Mouse (Mus musculus): ENCODE measurements around the gene Ywhag. TPM values are rescaled to one million over a fixed set of nuclear protein-coding genes. Genes with fewer than 3 reads are reported as not detected.

Gene Ywhag
- polyA plus RNA-seq, 1 experiment from 2014 or later: 144 TPM

- no peak overlapping the region for H3K27ac ChIP-seq (ENCODE audit: low read length)
- H3K4me1 ChIP-seq (ENCODE audit: control insufficient read depth, insufficient read depth, low read length): peaks cover 8% of the 10 kb centered on the region
- H3K4me3 ChIP-seq (ENCODE audit: low read length): no peak overlapping the region
- H3K36me3 ChIP-seq (ENCODE audit: control insufficient read depth, insufficient read depth, low read length): no peaks in the 10 kb centered on the region
- H3K9ac ChIP-seq (ENCODE audit: low read depth, low read length): no peak overlapping the region
- ATAC-seq: no peak
- no peak overlapping the region for H3K4me2 ChIP-seq (ENCODE audit: low read depth, low read length)
- 84% methylated on average over 3 of the region's 3 CpGs for whole genome bisulfite sequencing
- no peaks in the 10 kb centered on the region for H3K27me3 ChIP-seq (replicated peaks; ENCODE audit: control insufficient read depth, insufficient read depth, low read length)
- H3K9me3 ChIP-seq (ENCODE audit: control insufficient read depth, low read length): no peaks in the 10 kb centered on the region
Measured at GRCm38 (mm10) chr5:135900701-135901100, 33.7 kb downstream of the Ywhag start.

GRCm38 (mm10) chr5:135899833-135900232, 34.6 kb downstream of the Ywhag start:
- 57% methylated on average over 4 of the region's 4 CpGs for WGBS
- H3K4me3 ChIP-seq (ENCODE audit: low read length): no peak overlapping the region
- no peaks in the 10 kb centered on the region for H3K9me3 ChIP-seq (ENCODE audit: control insufficient read depth, low read length)
- H3K4me1 ChIP-seq (ENCODE audit: control insufficient read depth, insufficient read depth, low read length): peaks cover 8% of the 10 kb centered on the region
- H3K27ac ChIP-seq (ENCODE audit: low read length): no peak overlapping the region
- H3K27me3 ChIP-seq (replicated peaks; ENCODE audit: control insufficient read depth, insufficient read depth, low read length): no peaks in the 10 kb centered on the region
- no peaks in the 10 kb centered on the region for H3K36me3 ChIP-seq (ENCODE audit: control insufficient read depth, insufficient read depth, low read length)
- H3K9ac ChIP-seq (ENCODE audit: low read depth, low read length): no peak overlapping the region
- ATAC-seq: no peak
- no peak overlapping the region for H3K4me2 ChIP-seq (ENCODE audit: low read depth, low read length)

DNA sequence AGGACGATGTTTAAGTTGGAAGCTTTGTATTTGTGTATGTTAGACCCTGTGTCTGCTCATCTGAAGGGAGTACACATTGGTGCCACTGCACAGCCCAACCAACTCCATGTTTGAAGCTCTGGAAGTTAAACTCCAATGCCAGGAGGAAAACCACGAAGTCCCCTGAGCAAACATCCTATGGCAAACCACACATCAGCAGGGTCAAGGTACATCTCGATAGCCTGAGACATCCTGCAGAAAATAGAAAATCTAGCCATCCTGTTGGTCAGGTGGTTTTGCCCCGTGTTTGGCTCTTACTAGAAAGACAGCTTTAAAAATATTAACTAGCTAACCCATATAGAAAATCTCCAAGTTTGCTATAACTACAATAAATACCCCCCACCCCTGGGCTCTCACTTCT, 35.4 kb downstream of the Ywhag start:
- WGBS: 54% methylated on average over 4 of the region's 4 CpGs
- H3K4me1 ChIP-seq (ENCODE audit: control insufficient read depth, insufficient read depth, low read length): peaks cover 8% of the 10 kb centered on the region
- no peak for ATAC-seq
- no peaks in the 10 kb centered on the region for H3K36me3 ChIP-seq (ENCODE audit: control insufficient read depth, insufficient read depth, low read length)
- H3K27ac ChIP-seq (ENCODE audit: low read length): no peak overlapping the region
- no peak overlapping the region for H3K4me3 ChIP-seq (ENCODE audit: low read length)
- H3K9me3 ChIP-seq (ENCODE audit: control insufficient read depth, low read length): no peaks in the 10 kb centered on the region
- no peak overlapping the region for H3K4me2 ChIP-seq (ENCODE audit: low read depth, low read length)
- H3K9ac ChIP-seq (ENCODE audit: low read depth, low read length): no peak overlapping the region
- no peaks in the 10 kb centered on the region for H3K27me3 ChIP-seq (replicated peaks; ENCODE audit: control insufficient read depth, insufficient read depth, low read length)

DNA sequence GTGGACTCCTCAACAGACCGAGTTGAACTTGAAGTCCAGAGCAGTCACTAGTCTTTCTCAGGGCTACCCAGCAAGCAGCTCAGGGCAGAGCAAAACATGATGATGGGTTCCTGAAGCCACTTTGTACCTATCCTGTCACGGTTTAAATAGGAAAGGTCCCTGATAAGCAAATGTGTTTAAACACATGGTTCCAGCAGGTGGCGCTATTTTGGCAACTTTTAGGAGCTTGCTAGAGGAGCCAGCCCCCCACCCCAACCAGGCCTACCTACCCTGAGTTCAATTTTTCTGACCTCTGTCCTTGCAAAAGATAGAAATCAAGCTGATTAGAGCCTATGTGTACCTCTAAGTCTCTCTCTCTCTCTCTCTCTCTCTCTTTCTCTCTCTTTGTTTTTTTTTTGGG, 36.4 kb downstream of the Ywhag start:
- no peaks in the 10 kb centered on the region for H3K9me3 ChIP-seq (ENCODE audit: control insufficient read depth, low read length)
- no peak overlapping the region for H3K4me3 ChIP-seq (ENCODE audit: low read length)
- no peaks in the 10 kb centered on the region for H3K27me3 ChIP-seq (replicated peaks; ENCODE audit: control insufficient read depth, insufficient read depth, low read length)
- H3K9ac ChIP-seq (ENCODE audit: low read depth, low read length): no peak overlapping the region
- H3K27ac ChIP-seq (ENCODE audit: low read length): no peak overlapping the region
- ATAC-seq: no peak
- H3K36me3 ChIP-seq (ENCODE audit: control insufficient read depth, insufficient read depth, low read length): no peaks in the 10 kb centered on the region
- 23% methylated on average over 3 of the region's 3 CpGs for WGBS
- H3K4me1 ChIP-seq (ENCODE audit: control insufficient read depth, insufficient read depth, low read length): peaks cover 1% of the 10 kb centered on the region
- no peak overlapping the region for H3K4me2 ChIP-seq (ENCODE audit: low read depth, low read length)

- 84% methylated on average over 6 of the region's 6 CpGs for WGBS
- ATAC-seq: no peak
- no peak overlapping the region for H3K4me3 ChIP-seq (ENCODE audit: low read length)
- no peaks in the 10 kb centered on the region for H3K36me3 ChIP-seq (ENCODE audit: control insufficient read depth, insufficient read depth, low read length)
- H3K9me3 ChIP-seq (ENCODE audit: control insufficient read depth, low read length): no peaks in the 10 kb centered on the region
- H3K4me1 ChIP-seq (ENCODE audit: control insufficient read depth, insufficient read depth, low read length): no peaks in the 10 kb centered on the region
- H3K4me2 ChIP-seq (ENCODE audit: low read depth, low read length): no peak overlapping the region
- H3K27ac ChIP-seq (ENCODE audit: low read length): no peak overlapping the region
- no peaks in the 10 kb centered on the region for H3K27me3 ChIP-seq (replicated peaks; ENCODE audit: control insufficient read depth, insufficient read depth, low read length)
- H3K9ac ChIP-seq (ENCODE audit: low read depth, low read length): no peak overlapping the region
Measured at GRCm38 (mm10) chr5:135894958-135895357, 39.5 kb downstream of the Ywhag start.

- H3K4me2 ChIP-seq (ENCODE audit: low read depth, low read length): no peak overlapping the region
- H3K4me1 ChIP-seq (ENCODE audit: control insufficient read depth, insufficient read depth, low read length): peaks cover 6% of the 10 kb centered on the region; the same call in 1 of the 2 replicates
- no peak overlapping the region for H3K9ac ChIP-seq (ENCODE audit: low read depth, low read length)
- no peaks in the 10 kb centered on the region for H3K36me3 ChIP-seq (ENCODE audit: control insufficient read depth, insufficient read depth, low read length)
- no peak overlapping the region for H3K4me3 ChIP-seq (ENCODE audit: low read length)
- no peak for ATAC-seq
- H3K9me3 ChIP-seq (ENCODE audit: control insufficient read depth, low read length): no peaks in the 10 kb centered on the region
- H3K27me3 ChIP-seq (replicated peaks; ENCODE audit: control insufficient read depth, insufficient read depth, low read length): peaks cover 4% of the 10 kb centered on the region; the same call in 1 of the 2 replicates
- 42% methylated on average over 9 of the region's 9 CpGs for WGBS
- no peak overlapping the region for H3K27ac ChIP-seq (ENCODE audit: low read length)
Measured at GRCm38 (mm10) chr5:135892589-135893351, 41.6 kb downstream of the Ywhag start.

GRCm38 (mm10) chr5:135890920-135891319, 43.5 kb downstream of the Ywhag start:
- no peak for ATAC-seq
- H3K36me3 ChIP-seq (ENCODE audit: control insufficient read depth, insufficient read depth, low read length): no peaks in the 10 kb centered on the region
- H3K9ac ChIP-seq (ENCODE audit: low read depth, low read length): no peak overlapping the region

GRCm38 (mm10) chr5:135890323-135890722, 44.1 kb downstream of the Ywhag start:
- Histone ChIP-seq H3K4me2 (ENCODE audit: low read depth, low read length) (no peak overlapping the region), H3K27me3 (replicated peaks; ENCODE audit: control insufficient read depth, insufficient read depth, low read length) (peaks cover 6% of the 10 kb centered on the region; the same call in 1 of the 2 replicates), H3K36me3 (ENCODE audit: control insufficient read depth, insufficient read depth, low read length) (no peaks in the 10 kb centered on the region), H3K9me3 (ENCODE audit: control insufficient read depth, low read length) (no peaks in the 10 kb centered on the region), H3K9ac (ENCODE audit: low read depth, low read length) (no peak overlapping the region), H3K4me1 (ENCODE audit: control insufficient read depth, insufficient read depth, low read length) (peaks cover 12% of the 10 kb centered on the region), H3K27ac (ENCODE audit: low read length) (no peak overlapping the region), H3K4me3 (ENCODE audit: low read length) (no peak overlapping the region)
- 54% methylated on average over 4 of the region's 4 CpGs for WGBS
- no peak for ATAC-seq

More at GRCm38 (mm10) chr5:135890920-135891319, 43.5 kb downstream of the Ywhag start:
- Histone ChIP-seq H3K4me1 (ENCODE audit: control insufficient read depth, insufficient read depth, low read length) (peaks cover 12% of the 10 kb centered on the region), H3K4me3 (ENCODE audit: low read length) (no peak overlapping the region), H3K27me3 (replicated peaks; ENCODE audit: control insufficient read depth, insufficient read depth, low read length) (peaks cover 6% of the 10 kb centered on the region; the same call in 1 of the 2 replicates), H3K9me3 (ENCODE audit: control insufficient read depth, low read length) (no peaks in the 10 kb centered on the region), H3K4me2 (ENCODE audit: low read depth, low read length) (no peak overlapping the region), H3K27ac (ENCODE audit: low read length) (no peak overlapping the region)
- WGBS: 59% methylated on average over 3 of the region's 3 CpGs

- Histone ChIP-seq H3K9me3 (ENCODE audit: control insufficient read depth, low read length) (no peaks in the 10 kb centered on the region), H3K9ac (ENCODE audit: low read depth, low read length) (peak overlapping the region; percentile 59), H3K4me2 (ENCODE audit: low read depth, low read length) (peak overlapping the region; percentile 56), H3K4me1 (ENCODE audit: control insufficient read depth, insufficient read depth, low read length) (peaks cover 12% of the 10 kb centered on the region), H3K27me3 (replicated peaks; ENCODE audit: control insufficient read depth, insufficient read depth, low read length) (peaks cover 6% of the 10 kb centered on the region; the same call in 1 of the 2 replicates), H3K27ac (ENCODE audit: low read length) (0 out of 2 replicates have a peak overlapping the region, but pooled peaks have one; percentile 18), H3K36me3 (ENCODE audit: control insufficient read depth, insufficient read depth, low read length) (no peaks in the 10 kb centered on the region), H3K4me3 (ENCODE audit: low read length) (peak overlapping the region; percentile 45)
- peak; percentile 15; the same call in 1 of the 2 replicates for ATAC-seq
- 3% methylated on average over 29 of the region's 30 CpGs for WGBS
Measured at GRCm38 (mm10) chr5:135888405-135889215, 45.8 kb downstream of the Ywhag start.

All from intestine, embryonic 16.5 days (tissue).